Mouse (Mus musculus) heart, postnatal 36 days (tissue): ENCODE data around the gene Tubb4b. TPM values are rescaled to one million over a fixed set of nuclear protein-coding genes. Genes with fewer than 3 reads are reported as not detected.
A peak's percentile ranks its signal among the peaks of the same experiment; 100 is the strongest.

ENCODE experiments used
- DNase-seq, 2 experiments: peaks; one replicate each; pipeline ENCODE4 v3.0.0; 2021 to 2022
- intact Hi-C: fragments of 180-260 bp; cut with DNase I; formaldehyde crosslinking; loops from one replicate; pipeline ENCODE4 v1.15.1; 2025
- total RNA-seq, 2 experiments: library from RNA; stranded (reverse); gene quantifications; 2 replicates each; pipeline ENCODE4 v1.2.3; 2021

The Tubb4b gene
- total RNA-seq, 2 experiments from 2014 or later: 240 to 254 TPM

DNA sequence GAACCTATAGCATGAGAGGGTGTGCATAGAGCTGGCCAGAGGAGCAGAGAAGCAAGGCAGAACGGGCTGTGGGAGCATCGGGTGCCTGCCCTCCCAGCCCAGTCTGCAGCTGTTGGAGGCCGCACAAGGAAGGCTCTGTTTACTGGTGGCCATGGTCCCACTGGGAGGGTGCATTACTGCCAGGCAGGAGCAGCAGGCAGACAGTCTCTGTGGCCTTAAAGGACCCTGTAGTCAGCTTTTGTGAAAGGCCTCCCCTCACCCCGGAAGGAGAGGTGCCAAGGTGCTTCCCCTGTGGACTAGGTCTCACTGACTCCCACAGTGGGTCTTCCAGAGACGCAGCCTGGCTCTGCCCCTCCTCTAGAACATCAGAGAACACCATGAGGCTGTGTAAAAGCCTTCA, 2.4 kb upstream of the Tubb4b start:
- intact Hi-C loops: loop anchor here (5.0 kb wide), 1 partner anchor 65 kb away; no protein-coding TSS in a partner anchor
- no peak for DNase-seq

DNA sequence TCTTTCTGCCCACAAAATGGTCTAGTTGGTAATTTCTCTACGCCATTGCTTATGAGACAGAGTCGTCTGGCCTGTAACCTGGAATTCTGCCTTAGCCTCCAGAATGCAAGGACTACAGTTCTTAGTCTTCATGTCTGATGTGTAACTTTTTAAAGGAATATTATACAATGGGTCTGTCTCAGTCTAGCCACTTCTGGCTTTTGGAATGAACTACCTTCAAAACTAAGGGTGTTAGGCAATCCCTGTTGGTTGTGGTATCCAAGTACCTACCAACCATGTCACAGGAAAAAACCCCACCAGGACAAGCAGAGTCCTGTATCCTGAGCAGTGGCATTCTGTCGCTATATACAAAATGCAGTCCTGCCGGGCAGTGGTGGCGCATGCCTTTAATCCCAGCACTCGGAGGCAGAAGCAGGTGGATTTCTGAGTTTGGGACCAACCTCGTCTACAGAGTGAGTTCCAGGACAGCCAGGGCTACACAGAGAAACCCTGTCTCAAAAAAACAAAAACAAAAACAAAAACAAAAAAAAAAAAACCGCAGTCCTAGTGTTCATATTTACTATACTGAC, 1.4 kb upstream of the Tubb4b start:
- no peak for DNase-seq
- intact Hi-C loops: loop anchor here (5.0 kb wide), 1 partner anchor 66 kb away; no protein-coding TSS in a partner anchor

- intact Hi-C loops: loop anchor here (5.0 kb wide), 1 partner anchor 67 kb away; no protein-coding TSS in a partner anchor
- DNase-seq: peak; percentile 92 to 95
Measured at GRCm38 (mm10) chr2:25224766-25225752, 557 bp upstream of the Tubb4b start.

GRCm38 (mm10) chr2:25223681-25224491, 616 bp downstream of the Tubb4b start:
- DNase-seq: peak; percentile 79 to 83
- intact Hi-C loops: loop anchor here (1.0 kb wide), 1 partner anchor 12 kb away; no protein-coding TSS in a partner anchor

- no peak for DNase-seq
- intact Hi-C loops: no loop called here
Measured at GRCm38 (mm10) chr2:25221331-25221772, 3.1 kb downstream of the Tubb4b start.

DNA sequence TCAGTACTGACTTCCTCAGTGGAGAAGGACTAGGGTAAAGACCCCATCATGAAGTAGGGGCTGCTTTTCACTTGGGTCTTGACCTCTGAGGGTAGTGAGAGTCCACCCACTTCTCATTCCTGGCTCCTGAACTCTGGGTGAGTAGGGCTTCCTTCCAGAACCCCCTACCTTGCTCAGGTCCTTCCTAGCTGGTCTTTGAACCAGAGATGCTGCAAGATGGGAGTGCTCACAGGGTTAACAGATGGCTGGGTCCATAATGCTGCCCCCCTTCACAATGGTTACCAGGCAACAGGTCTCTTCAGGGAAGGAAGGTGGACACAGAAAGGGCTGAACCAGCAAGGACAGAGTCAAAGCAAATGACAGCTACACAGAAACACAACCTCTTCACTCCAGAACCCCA, 6.1 kb downstream of the Tubb4b start, which contains the start of gene Fam166a:
Fam166a (plus strand) TSS at position 301 of the 400 bp plus-strand sequence.
- intact Hi-C loops: no loop called here
- DNase-seq: no peak

GRCm38 (mm10) chr2:25217666-25218065, 6.8 kb downstream of the Tubb4b start:
- intact Hi-C loops: no loop called here

GRCm38 (mm10) chr2:25214444-25214843, 10.1 kb downstream of the Tubb4b start, which contains the start of gene Stpg3:
Gene Stpg3 (minus strand): TSS chr2:25214637.
- intact Hi-C loops: no loop called here
- DNase-seq: no peak

More at GRCm38 (mm10) chr2:25217666-25218065, 6.8 kb downstream of the Tubb4b start:
- DNase-seq: no peak

DNA sequence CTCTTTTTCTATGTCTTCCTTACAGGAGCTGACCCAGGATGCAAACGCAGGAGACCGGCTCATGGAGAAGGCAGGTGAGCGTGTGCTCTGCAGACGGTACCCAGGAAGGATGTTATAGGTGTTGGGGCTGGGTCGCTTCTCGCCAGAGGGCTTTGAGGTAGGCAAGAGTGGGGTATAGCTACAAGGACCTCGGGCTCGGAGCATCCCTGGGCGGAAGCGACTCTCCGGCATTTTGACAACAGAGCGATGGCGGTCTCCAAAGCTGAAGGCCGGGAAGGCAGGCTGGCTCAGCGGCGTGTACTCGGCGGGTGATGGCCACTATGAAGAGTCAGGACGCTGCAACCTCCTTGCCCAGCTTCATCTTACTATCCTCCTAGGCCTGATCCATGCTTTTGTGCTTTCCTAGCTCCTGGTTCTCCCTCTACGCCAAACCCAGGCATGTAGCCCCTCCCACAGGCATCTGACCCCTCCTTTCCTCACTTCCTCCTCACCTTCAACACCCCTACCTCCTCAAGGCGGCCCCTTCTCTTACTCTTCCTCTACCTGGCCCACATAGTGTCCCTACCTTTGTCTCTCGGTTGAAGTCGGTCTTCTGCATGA, 11.1 kb downstream of the Tubb4b start:
- no peak for DNase-seq
- intact Hi-C loops: no loop called here

DNA sequence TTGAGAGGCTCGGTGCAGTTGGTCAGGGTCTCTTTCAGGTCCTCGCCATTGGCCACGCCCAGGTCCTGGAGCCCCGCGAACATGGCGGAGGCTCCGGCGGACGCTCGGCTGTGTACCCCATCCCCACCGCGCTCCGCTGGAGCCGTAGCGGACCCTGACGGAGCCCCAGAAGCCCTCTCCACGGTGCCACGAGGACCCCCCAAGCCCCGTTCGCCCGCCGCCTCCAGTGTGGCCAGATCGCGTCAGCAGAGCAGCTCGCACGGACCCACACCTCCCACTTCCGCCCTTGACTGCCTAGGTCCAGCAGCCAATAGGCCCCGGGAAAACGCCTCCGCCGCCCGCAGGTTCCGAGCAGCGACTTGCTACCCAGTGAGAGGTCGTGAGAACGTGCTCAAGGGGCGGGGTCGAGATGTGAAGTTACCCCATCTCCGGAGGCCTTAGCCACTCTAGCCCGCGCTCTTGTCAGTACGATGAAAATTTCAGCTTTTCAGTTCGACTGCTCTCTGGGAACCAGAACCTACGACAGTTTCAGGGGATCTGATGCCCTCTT, 13.3 kb downstream of the Tubb4b start, which contains the start of gene Nelfb:
Nelfb (minus strand) TSS at position 369 of the 550 bp plus-strand sequence.
- peak; percentile 88 to 93 for DNase-seq
- intact Hi-C loops: no loop called here

GRCm38 (mm10) chr2:25210686-25211085, 13.8 kb downstream of the Tubb4b start:
- intact Hi-C loops: no loop called here
- DNase-seq: no peak

- DNase-seq: no peak
- intact Hi-C loops: no loop called here
Measured at GRCm38 (mm10) chr2:25207593-25207992, 16.9 kb downstream of the Tubb4b start.

DNA sequence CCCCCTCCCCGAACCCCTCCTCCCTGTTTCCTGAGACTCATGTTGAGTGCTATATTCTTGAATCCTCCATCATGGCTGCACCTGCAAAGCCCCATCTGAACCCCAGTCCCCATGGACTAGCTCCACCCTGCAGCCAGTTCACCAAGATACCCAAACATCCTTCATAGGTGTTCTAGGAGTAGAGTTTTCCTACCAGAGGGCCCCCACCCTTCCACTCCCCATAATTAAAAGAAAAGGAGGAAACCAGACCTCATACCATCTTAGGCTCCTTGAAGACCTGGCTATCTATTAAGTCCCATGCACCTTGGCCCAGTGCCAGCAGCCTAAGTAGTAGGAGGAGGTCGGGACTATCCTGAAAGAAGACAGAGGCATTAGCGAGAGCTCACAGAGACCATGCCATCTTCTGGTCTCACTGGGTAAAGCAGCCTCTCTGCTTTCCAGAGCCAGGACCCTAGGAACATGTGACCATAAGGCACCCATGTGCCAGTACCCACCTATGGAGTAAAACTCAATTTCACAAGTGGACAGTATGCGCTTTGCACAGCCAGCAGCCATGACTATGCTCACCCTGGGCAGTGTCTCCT, 20.8 kb downstream of the Tubb4b start:
- intact Hi-C loops: no loop called here

GRCm38 (mm10) chr2:25200631-25201030, 23.9 kb downstream of the Tubb4b start:
- intact Hi-C loops: no loop called here
- DNase-seq: no peak

More for the DNA sequence above, 20.8 kb downstream of the Tubb4b start:
- DNase-seq: no peak

DNA sequence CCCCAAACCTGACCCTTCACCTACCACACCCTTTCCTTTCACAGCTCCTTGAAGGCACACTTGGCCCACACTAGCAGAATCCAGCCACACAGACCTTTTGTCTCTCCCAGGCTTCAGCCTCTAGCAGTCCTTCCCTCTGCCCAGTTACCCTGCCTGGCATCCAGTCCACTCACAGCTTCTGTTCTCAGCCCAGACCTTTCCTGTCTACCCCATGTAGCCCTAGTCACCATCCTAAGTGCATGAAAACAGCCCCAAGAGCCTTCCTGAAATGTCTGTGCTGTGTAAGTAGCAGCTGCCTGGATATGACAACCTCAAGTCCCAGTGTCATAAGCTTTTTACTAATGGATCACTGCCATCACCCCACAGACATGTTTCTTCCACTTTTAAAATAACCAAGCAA, 26.6 kb downstream of the Tubb4b start:
- intact Hi-C loops: loop anchor here (5.0 kb wide), 2 partner anchors 74 to 134 kb away; partner anchors contain the start of genes Anapc2, Man1b1 and Ssna1
- no peak for DNase-seq

DNA sequence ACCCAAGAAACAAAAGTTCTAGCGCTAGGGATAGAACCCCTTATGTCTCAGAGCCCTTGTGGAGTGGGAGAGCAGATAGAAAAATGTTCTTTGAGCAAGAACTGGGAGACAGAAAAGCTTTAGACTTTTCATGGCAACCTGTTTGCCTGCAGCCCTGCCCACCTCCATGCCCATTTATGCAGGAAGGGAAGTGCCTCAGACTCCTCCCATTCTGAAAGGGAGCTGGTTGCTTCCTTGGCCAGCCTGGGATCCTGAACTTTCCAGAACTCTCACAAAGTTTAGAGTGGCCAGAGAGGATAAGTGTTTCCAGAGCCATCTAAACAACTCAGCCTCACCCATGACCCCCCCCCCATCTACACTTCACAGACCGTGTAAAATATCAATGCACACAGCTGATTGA, 27.3 kb downstream of the Tubb4b start:
- intact Hi-C loops: loop anchor here (5.0 kb wide), 2 partner anchors 75 to 135 kb away; partner anchors contain the start of genes Anapc2, Man1b1 and Ssna1
- DNase-seq: no peak

GRCm38 (mm10) chr2:25196172-25196954, 28.1 kb downstream of the Tubb4b start, which contains the start of gene Tor4a:
Gene Tor4a (minus strand): TSS chr2:25196886.
- intact Hi-C loops: loop anchor here (5.0 kb wide), 2 partner anchors 76 to 136 kb away; partner anchors contain the start of genes Anapc2, Man1b1 and Ssna1
- peak; percentile 78 to 80 for DNase-seq
